Mouse (Mus musculus): ENCODE measurements around the gene Pou2f3. TPM values are rescaled to one million over a fixed set of nuclear protein-coding genes. Genes with fewer than 3 reads are reported as not detected.

The Pou2f3 gene
- polyA plus RNA-seq, 1 experiment: 1.7 TPM

GRCm38 (mm10) chr9:43233044-43233443 is 22.9 kb upstream of the Pou2f3 start:
- DNase-seq: no peak
- Histone ChIP-seq H3K27me3 (ENCODE audit: control insufficient read depth, insufficient read depth, low read length) (no peaks in the 10 kb centered on the region), H3K27ac (ENCODE audit: control insufficient read depth, insufficient read depth, low read length) (no peak overlapping the region), H3K4me1 (replicated peaks; ENCODE audit: control insufficient read depth, insufficient read depth, low read length) (no peaks in the 10 kb centered on the region), H3K36me3 (ENCODE audit: control insufficient read depth, insufficient read depth, low read length) (no peaks in the 10 kb centered on the region), H3K4me3 (ENCODE audit: control insufficient read depth, insufficient read depth, low read length) (no peak overlapping the region)
- TF ChIP-seq CTCF (IDR thresholded peaks at IDR 0.05; ENCODE audit: borderline replicate concordance, control insufficient read depth, extremely low read depth, insufficient read depth, low read length, poor library complexity): no peak
- no peak for TF ChIP-seq POLR2A (IDR thresholded peaks at IDR 0.05; ENCODE audit: control insufficient read depth, extremely low read depth, insufficient read depth, low read length, poor library complexity)
- 96% methylated on average over 5 of the region's 5 CpGs for WGBS

- no peak for DNase-seq
- no peak overlapping the region for H3K27ac ChIP-seq (ENCODE audit: control insufficient read depth, insufficient read depth, low read length)
- H3K36me3 ChIP-seq (ENCODE audit: control insufficient read depth, insufficient read depth, low read length): no peaks in the 10 kb centered on the region
- no peaks in the 10 kb centered on the region for H3K4me1 ChIP-seq (replicated peaks; ENCODE audit: control insufficient read depth, insufficient read depth, low read length)
- no peaks in the 10 kb centered on the region for H3K27me3 ChIP-seq (ENCODE audit: control insufficient read depth, insufficient read depth, low read length)
- WGBS: 89% methylated on average over 5 of the region's 5 CpGs
- no peak for TF ChIP-seq CTCF (IDR thresholded peaks at IDR 0.05; ENCODE audit: borderline replicate concordance, control insufficient read depth, extremely low read depth, insufficient read depth, low read length, poor library complexity)
- no peak for TF ChIP-seq POLR2A (IDR thresholded peaks at IDR 0.05; ENCODE audit: control insufficient read depth, extremely low read depth, insufficient read depth, low read length, poor library complexity)
- no peak overlapping the region for H3K4me3 ChIP-seq (ENCODE audit: control insufficient read depth, insufficient read depth, low read length)
These were observed 22.1 kb upstream of the Pou2f3 start for GRCm38 (mm10) chr9:43232286-43232685.

- no peaks in the 10 kb centered on the region for H3K4me1 ChIP-seq (replicated peaks; ENCODE audit: control insufficient read depth, insufficient read depth, low read length)
- 95% methylated on average over 4 of the region's 4 CpGs for WGBS
- H3K4me3 ChIP-seq (ENCODE audit: control insufficient read depth, insufficient read depth, low read length): no peak overlapping the region
- DNase-seq: no peak
- H3K36me3 ChIP-seq (ENCODE audit: control insufficient read depth, insufficient read depth, low read length): no peaks in the 10 kb centered on the region
- no peak for TF ChIP-seq CTCF (IDR thresholded peaks at IDR 0.05; ENCODE audit: borderline replicate concordance, control insufficient read depth, extremely low read depth, insufficient read depth, low read length, poor library complexity)
- TF ChIP-seq POLR2A (IDR thresholded peaks at IDR 0.05; ENCODE audit: control insufficient read depth, extremely low read depth, insufficient read depth, low read length, poor library complexity): no peak
- no peaks in the 10 kb centered on the region for H3K27me3 ChIP-seq (ENCODE audit: control insufficient read depth, insufficient read depth, low read length)
- H3K27ac ChIP-seq (ENCODE audit: control insufficient read depth, insufficient read depth, low read length): no peak overlapping the region
These were observed 21.6 kb upstream of the Pou2f3 start for GRCm38 (mm10) chr9:43231805-43232204.

- Histone ChIP-seq H3K27ac (ENCODE audit: control insufficient read depth, insufficient read depth, low read length) (no peak overlapping the region), H3K36me3 (ENCODE audit: control insufficient read depth, insufficient read depth, low read length) (no peaks in the 10 kb centered on the region), H3K27me3 (ENCODE audit: control insufficient read depth, insufficient read depth, low read length) (no peaks in the 10 kb centered on the region), H3K4me1 (replicated peaks; ENCODE audit: control insufficient read depth, insufficient read depth, low read length) (no peaks in the 10 kb centered on the region), H3K4me3 (ENCODE audit: control insufficient read depth, insufficient read depth, low read length) (no peak overlapping the region)
- 89% methylated on average over 4 of the region's 4 CpGs for WGBS
- DNase-seq: no peak
- TF ChIP-seq CTCF (IDR thresholded peaks at IDR 0.05; ENCODE audit: borderline replicate concordance, control insufficient read depth, extremely low read depth, insufficient read depth, low read length, poor library complexity): no peak
- TF ChIP-seq POLR2A (IDR thresholded peaks at IDR 0.05; ENCODE audit: control insufficient read depth, extremely low read depth, insufficient read depth, low read length, poor library complexity): no peak
These were observed 20.7 kb upstream of the Pou2f3 start for GRCm38 (mm10) chr9:43230886-43231285.

DNA sequence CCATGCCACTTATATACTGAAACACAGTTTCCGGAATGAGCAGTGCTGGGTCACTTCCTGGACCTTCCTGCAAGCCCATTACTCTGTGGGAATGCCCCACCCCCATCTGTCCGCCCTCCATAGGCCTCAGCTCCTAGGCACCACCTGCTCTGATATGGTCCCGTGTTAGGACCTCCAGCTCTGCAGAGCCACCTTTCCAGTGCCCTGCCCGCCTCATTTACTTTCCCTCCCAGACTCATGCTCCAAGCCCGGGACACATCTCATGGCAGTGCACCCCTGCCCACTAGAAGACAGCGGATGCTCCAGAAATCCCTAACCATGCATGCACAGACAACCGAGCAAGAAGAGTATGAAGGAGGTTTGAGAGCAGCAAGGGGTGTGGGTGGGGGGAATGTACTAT is 19.8 kb upstream of the Pou2f3 start:
- H3K36me3 ChIP-seq (ENCODE audit: control insufficient read depth, insufficient read depth, low read length): no peaks in the 10 kb centered on the region
- WGBS: 95% methylated on average over 7 of the region's 7 CpGs
- no peaks in the 10 kb centered on the region for H3K27me3 ChIP-seq (ENCODE audit: control insufficient read depth, insufficient read depth, low read length)
- H3K27ac ChIP-seq (ENCODE audit: control insufficient read depth, insufficient read depth, low read length): no peak overlapping the region
- H3K4me3 ChIP-seq (ENCODE audit: control insufficient read depth, insufficient read depth, low read length): no peak overlapping the region
- H3K4me1 ChIP-seq (replicated peaks; ENCODE audit: control insufficient read depth, insufficient read depth, low read length): no peaks in the 10 kb centered on the region
- no peak for DNase-seq
- TF ChIP-seq POLR2A (IDR thresholded peaks at IDR 0.05; ENCODE audit: control insufficient read depth, extremely low read depth, insufficient read depth, low read length, poor library complexity) (no peak), CTCF (IDR thresholded peaks at IDR 0.05; ENCODE audit: borderline replicate concordance, control insufficient read depth, extremely low read depth, insufficient read depth, low read length, poor library complexity) (no peak)

- Histone ChIP-seq H3K27ac (ENCODE audit: control insufficient read depth, insufficient read depth, low read length) (no peak overlapping the region), H3K4me1 (replicated peaks; ENCODE audit: control insufficient read depth, insufficient read depth, low read length) (no peaks in the 10 kb centered on the region), H3K36me3 (ENCODE audit: control insufficient read depth, insufficient read depth, low read length) (no peaks in the 10 kb centered on the region), H3K27me3 (ENCODE audit: control insufficient read depth, insufficient read depth, low read length) (no peaks in the 10 kb centered on the region), H3K4me3 (ENCODE audit: control insufficient read depth, insufficient read depth, low read length) (no peak overlapping the region)
- TF ChIP-seq CTCF (IDR thresholded peaks at IDR 0.05; ENCODE audit: borderline replicate concordance, control insufficient read depth, extremely low read depth, insufficient read depth, low read length, poor library complexity): no peak
- TF ChIP-seq POLR2A (IDR thresholded peaks at IDR 0.05; ENCODE audit: control insufficient read depth, extremely low read depth, insufficient read depth, low read length, poor library complexity): no peak
- WGBS: 96% methylated on average over 10 of the region's 10 CpGs
- DNase-seq: no peak
These were observed 19.3 kb upstream of the Pou2f3 start for GRCm38 (mm10) chr9:43229398-43229895.

DNA sequence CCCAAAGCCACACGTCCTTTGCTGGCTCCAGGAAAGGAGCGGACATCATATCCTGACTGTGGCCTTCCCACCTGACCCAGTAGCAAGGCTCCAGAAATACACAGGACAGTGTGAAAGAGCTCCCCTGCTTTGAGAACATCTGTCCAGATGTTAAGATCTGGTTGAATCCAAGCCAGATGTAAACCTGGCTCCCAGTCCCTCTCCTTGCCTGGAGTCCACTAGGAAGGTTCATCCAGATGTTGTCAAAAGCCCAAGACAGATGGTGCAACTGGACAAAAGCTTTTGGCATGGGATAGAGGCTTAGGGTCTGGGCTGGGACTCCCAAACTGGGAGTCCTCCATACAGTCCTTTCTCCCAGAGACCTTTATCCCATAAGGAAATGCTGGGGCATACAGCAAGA is 18.6 kb upstream of the Pou2f3 start:
- no peaks in the 10 kb centered on the region for H3K36me3 ChIP-seq (ENCODE audit: control insufficient read depth, insufficient read depth, low read length)
- no peak overlapping the region for H3K4me3 ChIP-seq (ENCODE audit: control insufficient read depth, insufficient read depth, low read length)
- 92% methylated on average over 2 of the region's 2 CpGs for WGBS
- no peaks in the 10 kb centered on the region for H3K27me3 ChIP-seq (ENCODE audit: control insufficient read depth, insufficient read depth, low read length)
- DNase-seq: no peak
- H3K27ac ChIP-seq (ENCODE audit: control insufficient read depth, insufficient read depth, low read length): no peak overlapping the region
- TF ChIP-seq POLR2A (IDR thresholded peaks at IDR 0.05; ENCODE audit: control insufficient read depth, extremely low read depth, insufficient read depth, low read length, poor library complexity): no peak
- TF ChIP-seq CTCF (IDR thresholded peaks at IDR 0.05; ENCODE audit: borderline replicate concordance, control insufficient read depth, extremely low read depth, insufficient read depth, low read length, poor library complexity): no peak
- no peaks in the 10 kb centered on the region for H3K4me1 ChIP-seq (replicated peaks; ENCODE audit: control insufficient read depth, insufficient read depth, low read length)

Measured in thymus, adult 2 months (tissue).